Mouse (Mus musculus): ENCODE data around the gene Zfp418. TPM values are rescaled to one million over a fixed set of nuclear protein-coding genes. Genes with fewer than 3 reads are reported as not detected.
"Not testable (repeated sequence)": the region's sequence is repeated elsewhere in the genome, so short reads cannot be mapped to it uniquely, and the experiment has no call there.

The Zfp418 gene
- 3.1 and 3.8 TPM in 2 replicates for total RNA-seq (2017)

GRCm38 (mm10) chr7:7171227-7172147 is at the start of gene Zfp418:
TSS of gene Zfp418 (plus strand) at chr7:7171330.
- peak; percentile 100 for ATAC-seq (replicated peaks; ENCODE audit: low read depth, poor library complexity, severe bottlenecking)

GRCm38 (mm10) chr7:7121602-7121980 is 49.5 kb upstream of the Zfp418 start:
- no peak; the same call in 1 of the 2 replicates for ATAC-seq (replicated peaks; ENCODE audit: low read depth, poor library complexity, severe bottlenecking)

GRCm38 (mm10) chr7:7130491-7131124 is 40.5 kb upstream of the Zfp418 start:
- not testable (repeated sequence) for ATAC-seq (replicated peaks; ENCODE audit: low read depth, poor library complexity, severe bottlenecking)

- ATAC-seq (replicated peaks; ENCODE audit: low read depth, poor library complexity, severe bottlenecking): no peak
These were observed 38.4 kb upstream of the Zfp418 start for GRCm38 (mm10) chr7:7132751-7133150.

GRCm38 (mm10) chr7:7136379-7136866 is 34.7 kb upstream of the Zfp418 start, which contains the start of gene Zfp773:
TSS of gene Zfp773 (minus strand) at chr7:7136755.
- peak; percentile 99 for ATAC-seq (replicated peaks; ENCODE audit: low read depth, poor library complexity, severe bottlenecking)

GRCm38 (mm10) chr7:7144215-7144614 is 26.9 kb upstream of the Zfp418 start:
- no peak for ATAC-seq (replicated peaks; ENCODE audit: low read depth, poor library complexity, severe bottlenecking)

GRCm38 (mm10) chr7:7145991-7146608 is 25.0 kb upstream of the Zfp418 start:
- ATAC-seq (replicated peaks; ENCODE audit: low read depth, poor library complexity, severe bottlenecking): no peak

- no peak for ATAC-seq (replicated peaks; ENCODE audit: low read depth, poor library complexity, severe bottlenecking)
These were observed 14.8 kb downstream of the Zfp418 start for GRCm38 (mm10) chr7:7185897-7186296.

- peak; percentile 23 for ATAC-seq (replicated peaks; ENCODE audit: low read depth, poor library complexity, severe bottlenecking)
These were observed 16.5 kb downstream of the Zfp418 start for GRCm38 (mm10) chr7:7187417-7188190.

GRCm38 (mm10) chr7:7188191-7188942 is 17.2 kb downstream of the Zfp418 start:
- peak; percentile 99 for ATAC-seq (replicated peaks; ENCODE audit: low read depth, poor library complexity, severe bottlenecking)

- ATAC-seq (replicated peaks; ENCODE audit: low read depth, poor library complexity, severe bottlenecking): 0 out of 2 replicates have a peak, but pooled peaks have one; percentile 47
These were observed 38.4 kb downstream of the Zfp418 start, which contains the start of gene Zfp772 for GRCm38 (mm10) chr7:7209313-7210151. TSS of gene Zfp772 (minus strand) at chr7:7209998.

Other genes starting within 250 kb of the Zfp418 start
- gene Aurkc, start 176.0 kb upstream of the Zfp418 start, total RNA-seq (2017): not detected in 2 replicates
- 11.7 and 16.0 TPM in 2 replicates for gene Zfp954, start 49.8 kb upstream of the Zfp418 start, total RNA-seq (2017)
- gene Zfp773, start 34.6 kb upstream of the Zfp418 start, total RNA-seq (2017): 2.5 and 3.0 TPM in 2 replicates
- gene Zfp772, start 38.7 kb downstream of the Zfp418 start, total RNA-seq (2017): 4.2 and 4.6 TPM in 2 replicates
- 0.29 TPM in 1 of 2 replicates, not detected in the other for gene Vmn2r29, start 76.0 kb downstream of the Zfp418 start, total RNA-seq (2017)
- 1.4 and 1.9 TPM in 2 replicates for gene Gm45844, start 107.0 kb downstream of the Zfp418 start, total RNA-seq (2017)
- gene Clcn4, start 129.5 kb downstream of the Zfp418 start, total RNA-seq (2017): 30.1 and 44.2 TPM in 2 replicates
- not detected in 2 replicates for gene Vmn2r30, start 166.3 kb downstream of the Zfp418 start, total RNA-seq (2017)
- not detected in 2 replicates for gene Gm45783, start 203.2 kb downstream of the Zfp418 start, total RNA-seq (2017)
- not detected in 2 replicates for gene Vmn2r31, start 228.4 kb downstream of the Zfp418 start, total RNA-seq (2017)